Mouse (Mus musculus) embryonic fibroblast, embryonic 13.5 days (primary cell): ENCODE measurements around the gene 4930415L06Rik. TPM values are rescaled to one million over a fixed set of nuclear protein-coding genes. Genes with fewer than 3 reads are reported as not detected.

Source experiments
- H3K27ac ChIP-seq: 2 replicates; pipeline ENCODE4 v1.5.1; 2012; ENCODE audit warnings: low read length, control low read depth, inconsistent platforms; ENCODE audit not compliant: insufficient read depth
- H3K4me1 ChIP-seq: 2 replicates; pipeline ENCODE4 v1.6.1; 2011; ENCODE audit warnings: low read length; ENCODE audit not compliant: control insufficient read depth, insufficient read depth
- H3K4me3 ChIP-seq: 2 replicates; pipeline ENCODE4 v1.5.1; 2011; ENCODE audit warnings: mild to moderate bottlenecking, control low read depth, low read length; ENCODE audit not compliant: insufficient read depth
- CTCF ChIP-seq: IDR thresholded peaks from 2 replicates; pipeline ENCODE4 v1.5.1; 2011; ENCODE audit warnings: mild to moderate bottlenecking, control low read depth, low read length, moderate library complexity, borderline replicate concordance; ENCODE audit not compliant: insufficient read depth
- POLR2A ChIP-seq: IDR thresholded peaks from 2 replicates; pipeline ENCODE4 v1.6.1; 2011; ENCODE audit warnings: low read depth, mild to moderate bottlenecking, control low read depth, low read length, moderate library complexity
- polyA plus RNA-seq: library from polyadenylated mRNA; stranded (reverse); fragments of >200 nt; gene quantifications from 2 replicates; pipeline ENCODE4 v1.2.4, GENCODE M21; 2011; ENCODE audit warnings: low read depth; ENCODE audit not compliant: missing spikeins, insufficient read length

Gene 4930415L06Rik
- not detected in 2 replicates for polyA plus RNA-seq

GRCm38 (mm10) chrX:89932752-89933151 is at the start of gene 4930415L06Rik:
Gene 4930415L06Rik (minus strand): TSS chrX:89932852.
- H3K27ac ChIP-seq: no peak within 1 kb of the TSS
- H3K4me1 ChIP-seq: no peaks in the 10 kb centered on the region
- no peak within 1 kb of the TSS for H3K4me3 ChIP-seq
- no peak for TF ChIP-seq CTCF
- TF ChIP-seq POLR2A: no peak

GRCm38 (mm10) chrX:89978621-89979020 is 46.0 kb upstream of the 4930415L06Rik start:
- H3K4me1 ChIP-seq: no peaks in the 10 kb centered on the region
- H3K4me3 ChIP-seq: no peak overlapping the region
- no peak overlapping the region for H3K27ac ChIP-seq
- TF ChIP-seq POLR2A (no peak), CTCF (no peak)

DNA sequence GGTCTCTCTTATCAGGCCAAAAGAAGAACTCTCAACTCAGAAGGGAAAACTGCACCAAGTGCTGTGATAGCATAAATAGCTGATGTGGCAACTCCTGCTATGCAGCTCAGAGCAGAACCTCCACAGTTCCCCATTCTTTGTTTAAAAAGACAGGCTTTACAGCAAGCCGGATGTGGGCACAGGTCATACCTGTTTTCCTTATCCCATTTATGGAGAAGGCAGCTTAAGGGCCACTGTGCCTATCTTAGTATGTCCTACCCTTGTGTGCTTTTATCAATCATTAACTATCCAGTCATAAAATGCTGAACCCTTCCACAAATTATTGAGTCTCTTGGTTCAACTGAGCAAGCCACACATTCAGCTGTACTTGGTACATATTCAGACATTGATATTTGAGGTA is 27.8 kb downstream of the 4930415L06Rik start:
- H3K4me1 ChIP-seq: no peaks in the 10 kb centered on the region
- no peak overlapping the region for H3K27ac ChIP-seq
- TF ChIP-seq CTCF (no peak), POLR2A (no peak)
- no peak overlapping the region for H3K4me3 ChIP-seq

Other genes with a start within 250 kb of the 4930415L06Rik start
- not detected in 2 replicates for gene 4932429P05Rik, start 180.6 kb downstream of the 4930415L06Rik start, polyA plus RNA-seq